Mouse (Mus musculus): ENCODE data around the gene Camkv.

Gene Camkv

GRCm38 (mm10) chr9:107993013-107993412 is 57.5 kb downstream of the Camkv start:
- no peak for DNase-seq

- DNase-seq, result no peak
Measured at GRCm38 (mm10) chr9:107994464-107994863, 59.0 kb downstream of the Camkv start.

- DNase-seq, result no peak
Measured at GRCm38 (mm10) chr9:107995513-107995912, 60.0 kb downstream of the Camkv start.

GRCm38 (mm10) chr9:107996049-107996448 is 60.6 kb downstream of the Camkv start, which contains the start of gene Gm20662:
Gm20662 (plus strand) TSS chr9:107996349.
- DNase-seq, result no peak

Data from lung, adult 18-20 months (tissue).